Mouse (Mus musculus) monocyte, adult 2 months (primary cell): ENCODE data around the gene Ifit1bl1.

Experiments
- DNase-seq, 2 experiments: peaks; one replicate each; pipeline ENCODE4 v3.0.0; 2022; ENCODE audit warnings: low spot score in 2 of 2, low read depth in 1 of 2

The Ifit1bl1 gene

GRCm38 (mm10) chr19:34547976-34548375, 53.8 kb downstream of the Ifit1bl1 start:
- peak; percentile 45 to 79 for DNase-seq

DNA sequence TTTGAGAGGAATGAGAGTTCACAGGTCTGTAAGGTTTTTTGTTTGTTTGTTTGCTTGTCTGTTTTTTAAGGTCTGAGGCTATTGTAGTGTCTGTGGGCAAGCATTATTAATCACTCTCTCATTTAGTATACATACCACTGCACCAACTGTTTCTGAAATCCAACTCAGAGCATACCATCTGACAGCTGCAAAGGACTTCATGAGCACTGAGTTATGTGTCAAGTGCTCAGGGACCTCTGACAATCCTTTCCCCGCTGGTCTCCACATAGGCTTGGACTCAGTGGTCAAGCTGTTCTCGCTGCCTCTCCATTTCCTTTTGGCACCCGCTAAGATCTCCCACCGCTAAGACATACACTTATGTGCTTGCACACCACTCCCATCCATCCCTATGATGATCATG, 55.5 kb downstream of the Ifit1bl1 start:
- no peak for DNase-seq
